Mouse (Mus musculus) C2C12 (cell line): Measurements from ENCODE around the gene Olfr818.
"Not testable (repeated sequence)": the region's sequence is repeated elsewhere in the genome, so short reads cannot be mapped to it uniquely, and the experiment has no call there.

ENCODE experiments used
- CEBPB ChIP-seq: IDR thresholded peaks from one replicate; pipeline ENCODE4 v1.6.1; 2011; ENCODE audit warnings: low read depth, mild to moderate bottlenecking, control low read depth, moderate library complexity
- CTCF ChIP-seq: IDR thresholded peaks from one replicate; pipeline ENCODE4 v1.5.1; 2011; ENCODE audit not compliant: control insufficient read depth, insufficient read depth, insufficient read length
- FOSL1 ChIP-seq: IDR thresholded peaks from one replicate; pipeline ENCODE4 v1.8.0; 2011; ENCODE audit warnings: mild to moderate bottlenecking, low read length; ENCODE audit not compliant: poor library complexity, insufficient read depth, severe bottlenecking
- MAX ChIP-seq: IDR thresholded peaks from one replicate; pipeline ENCODE4 v1.6.1; 2011; ENCODE audit warnings: mild to moderate bottlenecking, control low read depth
- MYOD1 ChIP-seq: IDR thresholded peaks from one replicate; pipeline ENCODE4 v1.6.1; 2011; ENCODE audit warnings: low read depth; ENCODE audit not compliant: control insufficient read depth, insufficient read length
- MYOG ChIP-seq: IDR thresholded peaks from one replicate; pipeline ENCODE4 v1.6.1; 2011; ENCODE audit not compliant: control insufficient read depth, insufficient read length; ENCODE audit errors: extremely low read depth
- USF1 ChIP-seq: IDR thresholded peaks from one replicate; pipeline ENCODE4 v1.6.1; 2011; ENCODE audit warnings: low read depth, mild to moderate bottlenecking, control low read depth, moderate library complexity

- not testable (repeated sequence) for TF ChIP-seq MYOD1, CTCF, MYOG, MAX, FOSL1, USF1, CEBPB
These were observed 43.1 kb downstream of the Olfr818 start, which contains the start of gene Olfr815 for GRCm38 (mm10) chr10:129905767-129906166.
